Mouse (Mus musculus) myocyte (in vitro differentiated cells): ENCODE measurements around the gene Mcu.

Experiments used
- MAX ChIP-seq: IDR thresholded peaks from one replicate; pipeline ENCODE4 v1.6.1; 2011; ENCODE audit warnings: low read depth, mild to moderate bottlenecking, control low read depth
- POLR2A ChIP-seq: IDR thresholded peaks from one replicate; pipeline ENCODE4 v1.6.1; 2011; ENCODE audit warnings: low read depth, mild to moderate bottlenecking, control low read depth, moderate library complexity; ENCODE audit not compliant: insufficient read length
- USF1 ChIP-seq: IDR thresholded peaks from one replicate; pipeline ENCODE4 v1.6.1; 2011; ENCODE audit warnings: low read depth, mild to moderate bottlenecking, control low read depth, moderate library complexity

DNA sequence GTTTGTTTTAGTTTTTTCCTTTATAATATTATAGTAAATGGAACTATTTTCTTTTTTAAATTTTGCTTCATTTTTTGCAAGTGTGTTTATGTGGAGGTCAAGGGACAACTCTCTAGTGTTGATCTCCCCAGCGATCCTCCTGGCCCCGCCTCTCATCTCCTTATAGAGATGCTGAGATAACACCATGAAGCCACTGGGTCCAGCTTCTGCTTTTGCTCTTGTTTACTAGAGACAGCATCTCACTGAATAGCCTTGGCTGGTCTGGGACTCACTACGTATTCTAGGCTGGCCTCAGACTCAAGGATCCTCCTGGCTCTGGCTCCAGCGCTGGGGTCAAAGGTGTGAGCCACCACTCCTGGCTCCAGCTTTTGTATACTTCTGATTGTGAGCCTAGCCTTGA lies 197.0 kb downstream of the Mcu start:
- no peak for TF ChIP-seq MAX
- no peak for TF ChIP-seq USF1
- no peak for TF ChIP-seq POLR2A
